Mouse (Mus musculus) thymus, adult 2 months (tissue): Measurements from ENCODE around the gene Sufu. TPM values are rescaled to one million over a fixed set of nuclear protein-coding genes. Genes with fewer than 3 reads are reported as not detected.

ENCODE experiments used
- DNase-seq: peaks from one replicate; pipeline ENCODE4 v3.0.0; 2021
- H3K27ac ChIP-seq: fragments of 200-500 bp; 2 replicates; pipeline ENCODE4 v1.5.1; 2012; ENCODE audit warnings: low read length, control low read depth; ENCODE audit not compliant: control insufficient read depth, insufficient read depth
- H3K27me3 ChIP-seq: fragments of 200-500 bp; 2 replicates; pipeline ENCODE4 v1.6.1; 2012; ENCODE audit warnings: mild to moderate bottlenecking, low read length, moderate library complexity, mixed read lengths; ENCODE audit not compliant: control insufficient read depth, insufficient read depth
- H3K36me3 ChIP-seq: fragments of 200-500 bp; 2 replicates; pipeline ENCODE4 v1.6.1; 2012; ENCODE audit warnings: mild to moderate bottlenecking, low read length, moderate library complexity; ENCODE audit not compliant: control insufficient read depth, insufficient read depth
- H3K4me1 ChIP-seq: fragments of 200-500 bp; replicated peaks from 2 replicates; pipeline ENCODE4 v1.6.1; 2012; ENCODE audit warnings: low read length; ENCODE audit not compliant: control insufficient read depth, insufficient read depth
- H3K4me3 ChIP-seq: fragments of 200-500 bp; 2 replicates; pipeline ENCODE4 v1.5.1; 2012; ENCODE audit warnings: mild to moderate bottlenecking, low read length, control low read depth, moderate library complexity; ENCODE audit not compliant: control insufficient read depth, insufficient read depth
- CTCF ChIP-seq: fragments of 200-500 bp; IDR thresholded peaks from 2 replicates; pipeline ENCODE4 v1.5.1; 2012; ENCODE audit warnings: mild to moderate bottlenecking, control low read depth, low read length, moderate library complexity, borderline replicate concordance; ENCODE audit not compliant: control insufficient read depth, poor library complexity, insufficient read depth; ENCODE audit errors: extremely low read depth
- POLR2A ChIP-seq: fragments of 200-500 bp; IDR thresholded peaks from 2 replicates; pipeline ENCODE4 v1.6.1; 2012; ENCODE audit warnings: mild to moderate bottlenecking, low read length, control low read depth, moderate library complexity; ENCODE audit not compliant: control insufficient read depth, poor library complexity, insufficient read depth; ENCODE audit errors: extremely low read depth
- WGBS: fragments of 180-500 bp; shearing (Covaris S2); methylation state at CpG from one replicate; pipeline ENCODE4 v1.1.7; 2018; 5-methylcytosine and 5-hydroxymethylcytosine counted together
- polyA plus RNA-seq: library from polyadenylated mRNA; depleted of rRNA; stranded (reverse); fragments of >200 nt; gene quantifications from 2 replicates; pipeline ENCODE4 v1.2.3, GENCODE M21; 2012; rRNA removed

Gene Sufu
- polyA plus RNA-seq, 1 experiment: 31.3 TPM

DNA sequence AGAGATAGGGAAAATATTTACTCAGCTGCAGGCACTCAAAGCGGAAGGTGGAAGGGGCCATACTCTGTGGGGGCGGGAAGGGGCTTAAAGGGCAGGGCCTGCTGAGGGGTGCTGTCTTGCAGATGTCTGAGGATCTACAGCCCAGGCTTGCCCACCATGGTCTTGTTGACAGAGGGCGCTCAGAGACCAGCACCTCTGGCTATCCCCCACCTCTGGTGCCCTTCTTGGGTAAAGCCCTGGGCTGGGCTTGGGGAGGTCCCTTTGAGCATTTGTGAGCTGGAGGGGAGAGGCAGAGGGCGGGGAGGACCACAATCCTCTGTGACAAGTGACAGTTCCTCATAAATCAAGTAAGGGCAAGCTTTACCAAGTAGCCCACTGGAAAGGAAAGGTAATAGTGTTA is 136.4 kb downstream of the Sufu start:
- no peak for DNase-seq
- no peaks in the 10 kb centered on the region for H3K27me3 ChIP-seq
- H3K27ac ChIP-seq: no peak overlapping the region
- TF ChIP-seq POLR2A (no peak), CTCF (no peak)
- H3K36me3 ChIP-seq: no peaks in the 10 kb centered on the region
- peaks cover 50% of the 10 kb centered on the region for H3K4me1 ChIP-seq
- WGBS: 93% methylated on average over 4 of the region's 4 CpGs
- H3K4me3 ChIP-seq: no peak overlapping the region

DNA sequence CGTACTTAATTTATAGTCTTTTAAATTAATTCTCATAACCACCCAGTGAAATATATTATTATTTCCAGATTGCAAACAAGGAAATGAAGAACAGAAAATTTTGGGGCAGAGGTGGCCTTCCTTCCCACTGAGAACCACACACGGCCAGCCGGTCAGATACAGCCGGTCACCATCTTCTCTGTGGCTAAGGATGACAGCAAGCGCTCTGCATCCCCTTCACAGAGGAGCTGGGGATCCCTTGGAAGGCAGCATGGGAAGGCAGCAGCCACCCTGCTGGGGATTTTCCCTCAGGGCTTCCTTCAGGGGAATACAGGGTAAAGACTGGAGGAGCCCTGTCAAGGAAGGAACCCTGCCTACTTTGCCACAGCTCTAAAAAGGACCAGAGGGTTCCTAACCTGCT is 136.8 kb downstream of the Sufu start:
- DNase-seq: no peak
- TF ChIP-seq POLR2A (no peak), CTCF (no peak)
- H3K4me3 ChIP-seq: no peak overlapping the region
- WGBS: 97% methylated on average over 5 of the region's 5 CpGs
- H3K4me1 ChIP-seq: peaks cover 45% of the 10 kb centered on the region
- H3K36me3 ChIP-seq: no peaks in the 10 kb centered on the region
- H3K27me3 ChIP-seq: no peaks in the 10 kb centered on the region
- no peak overlapping the region for H3K27ac ChIP-seq

DNA sequence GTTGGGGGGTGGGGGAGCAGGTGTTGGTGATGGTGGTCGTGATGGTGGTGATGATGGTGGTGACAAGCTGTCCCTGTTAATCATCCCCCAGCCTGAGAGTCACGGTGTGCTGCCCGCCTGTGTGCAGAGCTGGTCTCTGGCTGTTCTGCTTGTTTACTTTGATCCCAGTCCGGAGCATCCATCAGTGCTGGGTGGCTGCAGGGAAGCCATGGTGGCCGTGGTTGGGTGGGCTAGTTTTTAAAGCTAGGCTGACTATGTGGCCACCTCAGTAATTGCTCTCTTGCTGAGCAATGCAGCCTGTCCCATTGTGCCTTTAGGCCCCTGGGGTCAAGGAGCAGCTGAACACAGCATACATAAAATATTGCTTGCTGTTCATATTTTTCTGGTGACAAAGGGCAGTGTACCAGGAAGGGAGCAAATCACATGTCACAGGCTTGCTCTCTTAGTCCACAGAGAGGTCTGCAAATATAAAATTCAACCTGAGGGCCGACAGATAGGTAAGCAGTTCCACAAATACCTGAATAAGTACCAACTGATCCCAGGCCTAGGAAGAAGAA is 137.9 kb downstream of the Sufu start:
- WGBS: 83% methylated on average over 6 of the region's 6 CpGs
- no peaks in the 10 kb centered on the region for H3K36me3 ChIP-seq
- H3K27me3 ChIP-seq: no peaks in the 10 kb centered on the region
- TF ChIP-seq CTCF (no peak), POLR2A (no peak)
- no peak for DNase-seq
- H3K27ac ChIP-seq: no peak overlapping the region
- H3K4me1 ChIP-seq: peaks cover 34% of the 10 kb centered on the region
- H3K4me3 ChIP-seq: no peak overlapping the region

DNA sequence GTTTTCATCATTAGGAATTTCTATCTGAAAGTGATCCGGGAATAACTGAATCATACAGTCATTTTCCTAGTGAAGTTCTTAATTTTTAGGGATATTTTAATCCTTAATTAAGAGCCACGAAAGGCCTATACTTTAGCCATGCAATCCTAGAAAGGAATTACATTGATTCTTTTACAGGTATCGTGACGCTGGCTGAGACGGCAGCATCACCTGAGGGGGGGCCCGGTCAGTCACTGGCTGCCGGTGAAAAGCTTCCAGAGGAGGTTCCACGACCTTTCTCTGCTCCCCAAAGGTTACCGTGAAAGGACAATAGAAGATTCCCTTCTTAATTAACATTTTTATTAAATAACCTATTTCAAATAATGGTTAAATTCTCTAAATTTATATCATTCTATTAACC is 140.7 kb downstream of the Sufu start:
- DNase-seq: no peak
- no peak for TF ChIP-seq POLR2A
- TF ChIP-seq CTCF: no peak
- WGBS: 98% methylated on average over 9 of the region's 9 CpGs
- no peaks in the 10 kb centered on the region for H3K27me3 ChIP-seq
- no peak overlapping the region for H3K4me3 ChIP-seq
- H3K27ac ChIP-seq: no peak overlapping the region
- no peaks in the 10 kb centered on the region for H3K36me3 ChIP-seq
- H3K4me1 ChIP-seq: peaks cover 10% of the 10 kb centered on the region

DNA sequence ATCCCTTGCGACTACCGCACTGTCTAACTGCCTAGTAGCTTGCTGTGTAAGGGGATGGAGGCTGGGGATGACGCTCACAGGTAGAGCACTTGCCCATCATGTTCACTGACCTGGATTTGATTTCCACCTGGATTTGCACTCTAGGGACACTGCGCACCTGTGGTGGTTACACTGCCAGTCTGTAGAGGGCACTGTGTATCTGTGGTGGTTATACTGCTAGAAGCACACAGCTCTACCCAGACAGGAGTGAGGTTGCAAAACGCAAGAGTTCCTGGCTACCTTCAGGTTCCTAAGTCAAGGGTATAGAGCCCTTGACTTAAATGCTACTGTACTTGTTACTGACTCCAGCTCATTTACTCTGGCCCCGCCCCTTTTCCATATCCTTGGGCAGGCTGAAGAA is 141.5 kb downstream of the Sufu start:
- Histone ChIP-seq H3K27ac (no peak overlapping the region), H3K4me3 (no peak overlapping the region), H3K4me1 (0 out of 2 replicates have a peak, but pooled peaks cover 2% of the 10 kb centered on the region), H3K27me3 (no peaks in the 10 kb centered on the region), H3K36me3 (no peaks in the 10 kb centered on the region)
- TF ChIP-seq POLR2A (no peak), CTCF (no peak)
- 90% methylated on average over 6 of the region's 6 CpGs for WGBS
- DNase-seq: no peak

Other genes starting within 250 kb of the Sufu start
- 0.17 and 0.24 TPM in 2 replicates for gene Pitx3, start 248.6 kb upstream of the Sufu start, polyA plus RNA-seq
- gene Gbf1, start 244.4 kb upstream of the Sufu start, polyA plus RNA-seq: 113 and 120 TPM in 2 replicates
- 107 and 122 TPM in 2 replicates for gene Nfkb2, start 92.6 kb upstream of the Sufu start, polyA plus RNA-seq
- 1.5 and 1.6 TPM in 2 replicates for gene Psd, start 69.7 kb upstream of the Sufu start, polyA plus RNA-seq
- gene Fbxl15, start 68.7 kb upstream of the Sufu start, polyA plus RNA-seq: 13.5 and 15.2 TPM in 2 replicates
- 85.4 and 105 TPM in 2 replicates for gene Cuedc2, start 58.2 kb upstream of the Sufu start, polyA plus RNA-seq
- gene Mfsd13a, start 55.8 kb upstream of the Sufu start, polyA plus RNA-seq: 16.8 and 20.6 TPM in 2 replicates
- 0.38 and 0.43 TPM in 2 replicates for gene 2310034G01Rik, start 46.6 kb upstream of the Sufu start, polyA plus RNA-seq
- 163 and 164 TPM in 2 replicates for gene Actr1a, start 1.1 kb upstream of the Sufu start, polyA plus RNA-seq
- gene Trim8, start 104.8 kb downstream of the Sufu start, polyA plus RNA-seq: 57.9 and 78.2 TPM in 2 replicates
- 17.0 and 21.6 TPM in 2 replicates for gene Arl3, start 176.3 kb downstream of the Sufu start, polyA plus RNA-seq
- 5.6 and 6.5 TPM in 2 replicates for gene Sfxn2, start 176.5 kb downstream of the Sufu start, polyA plus RNA-seq
- 77.0 and 87.8 TPM in 2 replicates for gene Wbp1l, start 202.2 kb downstream of the Sufu start, polyA plus RNA-seq